Mouse (Mus musculus): Measurements from ENCODE around the gene Atp4a. TPM values are rescaled to one million over a fixed set of nuclear protein-coding genes. Genes with fewer than 3 reads are reported as not detected.
"Not testable (repeated sequence)": the region's sequence is repeated elsewhere in the genome, so short reads cannot be mapped to it uniquely, and the experiment has no call there.

Gene Atp4a
- polyA plus RNA-seq, 1 experiment from 2014 or later, result 9.2 TPM

GRCm38 (mm10) chr7:30730064-30730722, 18.2 kb downstream of the Atp4a start:
- ATAC-seq (ENCODE audit: insufficient read depth, low FRiP score, low read depth); H3K9me3 ChIP-seq; H3K27me3 ChIP-seq (replicated peaks): not testable (repeated sequence)
- H3K4me3 ChIP-seq (replicated peaks), result peak overlapping the region; percentile 68
- H3K36me3 ChIP-seq, result peaks cover 21% of the 10 kb centered on the region
- peak overlapping the region; percentile 61 for H3K9ac ChIP-seq
- peak overlapping the region; percentile 90 for H3K27ac ChIP-seq
- H3K4me1 ChIP-seq, result peaks cover 12% of the 10 kb centered on the region
- 28% methylated on average over 10 of the region's 22 CpGs for WGBS
- H3K4me2 ChIP-seq, result peak overlapping the region; percentile 84

GRCm38 (mm10) chr7:30736211-30736610, 24.2 kb downstream of the Atp4a start:
- no peak overlapping the region for H3K9ac ChIP-seq
- 84% methylated on average over 3 of the region's 3 CpGs for WGBS
- H3K4me3 ChIP-seq (replicated peaks), result no peak overlapping the region
- H3K36me3 ChIP-seq, result peaks cover 34% of the 10 kb centered on the region
- H3K27ac ChIP-seq, result no peak overlapping the region
- no peaks in the 10 kb centered on the region for H3K9me3 ChIP-seq
- H3K4me2 ChIP-seq, result no peak overlapping the region
- H3K4me1 ChIP-seq, result no peaks in the 10 kb centered on the region
- H3K27me3 ChIP-seq (replicated peaks), result no peaks in the 10 kb centered on the region
- ATAC-seq (ENCODE audit: insufficient read depth, low FRiP score, low read depth), result no peak

GRCm38 (mm10) chr7:30742570-30742969, 30.6 kb downstream of the Atp4a start:
- ATAC-seq (ENCODE audit: insufficient read depth, low FRiP score, low read depth); H3K27ac ChIP-seq; H3K4me3 ChIP-seq (replicated peaks); H3K9ac ChIP-seq; H3K9me3 ChIP-seq; H3K4me1 ChIP-seq; H3K27me3 ChIP-seq (replicated peaks); H3K4me2 ChIP-seq; H3K36me3 ChIP-seq: not testable (repeated sequence)
- 81% methylated on average over 2 of the region's 2 CpGs for WGBS

- peak within 1 kb of the TSS; percentile 63; the same call in 1 of the 2 replicates for H3K27ac ChIP-seq
- 64% methylated on average over 2 of the region's 4 CpGs for WGBS
- H3K4me2 ChIP-seq; H3K27me3 ChIP-seq (replicated peaks); H3K4me3 ChIP-seq (replicated peaks); H3K4me1 ChIP-seq; ATAC-seq (ENCODE audit: insufficient read depth, low FRiP score, low read depth); H3K9me3 ChIP-seq; H3K9ac ChIP-seq; H3K36me3 ChIP-seq: not testable (repeated sequence)
Measured at GRCm38 (mm10) chr7:30743617-30744016, 31.6 kb downstream of the Atp4a start, which contains the start of gene Gapdhs. TSS of gene Gapdhs (minus strand) at chr7:30743681.

GRCm38 (mm10) chr7:30744022-30744598, 32.1 kb downstream of the Atp4a start:
- Histone ChIP-seq H3K9ac (no peak overlapping the region), H3K27me3 (replicated peaks) (no peaks in the 10 kb centered on the region), H3K4me1 (0 out of 2 replicates have a peak, but pooled peaks cover 6% of the 10 kb centered on the region), H3K27ac (peak overlapping the region; percentile 63; the same call in 1 of the 2 replicates), H3K4me2 (no peak overlapping the region), H3K4me3 (replicated peaks) (no peak overlapping the region), H3K36me3 (no peaks in the 10 kb centered on the region), H3K9me3 (no peaks in the 10 kb centered on the region)
- peak; percentile 61; the same call in 1 of the 2 replicates for ATAC-seq (ENCODE audit: insufficient read depth, low FRiP score, low read depth)
- WGBS, result 35% methylated on average over 4 of the region's 4 CpGs

GRCm38 (mm10) chr7:30747525-30748204, 35.7 kb downstream of the Atp4a start:
- H3K9ac ChIP-seq, result no peak overlapping the region
- H3K27ac ChIP-seq, result no peak overlapping the region

GRCm38 (mm10) chr7:30749824-30750606, 38.0 kb downstream of the Atp4a start:
- H3K4me1 ChIP-seq, result 0 out of 2 replicates have a peak, but pooled peaks cover 3% of the 10 kb centered on the region
- no peaks in the 10 kb centered on the region; the same call in 1 of the 2 replicates for H3K9me3 ChIP-seq
- H3K4me2 ChIP-seq, result no peak overlapping the region
- peak; percentile 62 for ATAC-seq (ENCODE audit: insufficient read depth, low FRiP score, low read depth)
- H3K9ac ChIP-seq, result no peak overlapping the region
- H3K4me3 ChIP-seq (replicated peaks), result no peak overlapping the region
- WGBS, result 63% methylated on average over 13 of the region's 13 CpGs
- H3K36me3 ChIP-seq, result peaks cover 4% of the 10 kb centered on the region; the same call in 1 of the 2 replicates
- H3K27ac ChIP-seq, result peak overlapping the region; percentile 63; the same call in 1 of the 2 replicates
- no peaks in the 10 kb centered on the region for H3K27me3 ChIP-seq (replicated peaks)

More at GRCm38 (mm10) chr7:30747525-30748204, 35.7 kb downstream of the Atp4a start:
- no peak for ATAC-seq (ENCODE audit: insufficient read depth, low FRiP score, low read depth)
- Histone ChIP-seq H3K27me3 (replicated peaks) (no peaks in the 10 kb centered on the region), H3K9me3 (no peaks in the 10 kb centered on the region), H3K4me3 (replicated peaks) (no peak overlapping the region), H3K36me3 (no peaks in the 10 kb centered on the region), H3K4me1 (0 out of 2 replicates have a peak, but pooled peaks cover 9% of the 10 kb centered on the region), H3K4me2 (no peak overlapping the region)
- 73% methylated on average over 7 of the region's 7 CpGs for WGBS

- no peaks in the 10 kb centered on the region; the same call in 1 of the 2 replicates for H3K9me3 ChIP-seq
- H3K4me2 ChIP-seq, result no peak within 1 kb of the TSS
- 60% methylated on average over 4 of the region's 5 CpGs for WGBS
- H3K9ac ChIP-seq, result no peak within 1 kb of the TSS
- H3K4me3 ChIP-seq (replicated peaks), result no peak within 1 kb of the TSS
- 0 out of 2 replicates have a peak, but pooled peaks cover 3% of the 10 kb centered on the region for H3K4me1 ChIP-seq
- H3K27ac ChIP-seq, result peak within 1 kb of the TSS; percentile 63; the same call in 1 of the 2 replicates
- no peak for ATAC-seq (ENCODE audit: insufficient read depth, low FRiP score, low read depth)
- H3K27me3 ChIP-seq (replicated peaks), result no peaks in the 10 kb centered on the region
- H3K36me3 ChIP-seq, result peaks cover 6% of the 10 kb centered on the region
Measured at GRCm38 (mm10) chr7:30751086-30751669, 39.2 kb downstream of the Atp4a start, which contains the start of gene Sbsn. TSS of gene Sbsn (plus strand) at chr7:30751471.

GRCm38 (mm10) chr7:30757001-30757400, 45.0 kb downstream of the Atp4a start:
- H3K27ac ChIP-seq, result no peak overlapping the region
- H3K4me1 ChIP-seq, result peaks cover 8% of the 10 kb centered on the region; the same call in 1 of the 2 replicates
- H3K36me3 ChIP-seq, result peaks cover 6% of the 10 kb centered on the region
- no peak overlapping the region for H3K4me3 ChIP-seq (replicated peaks)
- H3K9me3 ChIP-seq, result no peaks in the 10 kb centered on the region; the same call in 1 of the 2 replicates
- no peak overlapping the region for H3K9ac ChIP-seq
- no peaks in the 10 kb centered on the region for H3K27me3 ChIP-seq (replicated peaks)
- ATAC-seq (ENCODE audit: insufficient read depth, low FRiP score, low read depth), result no peak
- 73% methylated on average over 3 of the region's 3 CpGs for WGBS
- no peak overlapping the region for H3K4me2 ChIP-seq

- no peaks in the 10 kb centered on the region; the same call in 1 of the 2 replicates for H3K9me3 ChIP-seq
- H3K4me1 ChIP-seq, result peaks cover 8% of the 10 kb centered on the region; the same call in 1 of the 2 replicates
- H3K4me3 ChIP-seq (replicated peaks), result no peak overlapping the region
- H3K27ac ChIP-seq, result no peak overlapping the region
- no peak for ATAC-seq (ENCODE audit: insufficient read depth, low FRiP score, low read depth)
- no peak overlapping the region for H3K4me2 ChIP-seq
- no peaks in the 10 kb centered on the region for H3K27me3 ChIP-seq (replicated peaks)
- WGBS, result 17% methylated on average over 4 of the region's 4 CpGs
- no peak overlapping the region for H3K9ac ChIP-seq
- peaks cover 6% of the 10 kb centered on the region for H3K36me3 ChIP-seq
Measured at GRCm38 (mm10) chr7:30758853-30759252, 46.8 kb downstream of the Atp4a start.

All from stomach, embryonic 15.5 days (tissue).